Mouse (Mus musculus): Measurements from ENCODE around the gene Kdm5b.

GRCm38 (mm10) chr1:134515891-134516290 lies 44.1 kb upstream of the Kdm5b start:
- no peak for TF ChIP-seq TCF12 (IDR thresholded peaks at IDR 0.05; ENCODE audit: insufficient read depth, poor library complexity, severe bottlenecking)
- TF ChIP-seq USF1 (IDR thresholded peaks at IDR 0.05; ENCODE audit: low read depth) = no peak
- TF ChIP-seq CEBPB (IDR thresholded peaks at IDR 0.05; ENCODE audit: insufficient read depth, poor library complexity, severe bottlenecking) = no peak
- no peak for TF ChIP-seq POLR2AphosphoS2 (IDR thresholded peaks at IDR 0.05; ENCODE audit: insufficient read length, low read depth)
- no peak for TF ChIP-seq POLR2A (IDR thresholded peaks at IDR 0.05; ENCODE audit: insufficient read length, low read depth)
- TF ChIP-seq E2F4 (IDR thresholded peaks at IDR 0.05; ENCODE audit: insufficient read depth) = no peak
- no peak for TF ChIP-seq MAX (IDR thresholded peaks at IDR 0.05; ENCODE audit: low read depth)
